Mouse (Mus musculus) ES-E14 (cell line): ENCODE data around the gene Fam118b.

Source experiments
- CHD2 ChIP-seq: IDR thresholded peaks from 2 replicates; pipeline ENCODE4 v1.6.1; 2014; ENCODE audit warnings: mild to moderate bottlenecking, low read depth, low read length, inconsistent platforms
- HCFC1 ChIP-seq: IDR thresholded peaks from 2 replicates; pipeline ENCODE4 v1.6.1; 2012; ENCODE audit warnings: low read length, inconsistent platforms, borderline replicate concordance; ENCODE audit not compliant: insufficient read depth
- MAFK ChIP-seq: IDR thresholded peaks from 2 replicates; pipeline ENCODE4 v1.6.1; 2014; ENCODE audit warnings: mild to moderate bottlenecking, low read depth, low read length, inconsistent platforms; ENCODE audit not compliant: insufficient read depth
- ZC3H11A ChIP-seq: IDR thresholded peaks from 2 replicates; pipeline ENCODE4 v1.6.1; 2012; ENCODE audit warnings: low read depth, mild to moderate bottlenecking, inconsistent platforms, low read length, borderline replicate concordance
- ZNF384 ChIP-seq: IDR thresholded peaks from 2 replicates; pipeline ENCODE4 v1.6.1; 2012; ENCODE audit warnings: low read depth, low read length, inconsistent platforms

GRCm38 (mm10) chr9:35289992-35290391, 22.4 kb upstream of the Fam118b start:
- TF ChIP-seq ZC3H11A: no peak
- TF ChIP-seq HCFC1: no peak
- TF ChIP-seq ZNF384: no peak
- TF ChIP-seq CHD2: no peak
- no peak for TF ChIP-seq MAFK
